Mouse (Mus musculus) hindbrain, embryonic 11.5 days (tissue): ENCODE measurements around the gene Chrng. TPM values are rescaled to one million over a fixed set of nuclear protein-coding genes. Genes with fewer than 3 reads are reported as not detected.
A peak's percentile ranks its signal among the peaks of the same experiment; 100 is the strongest.

Source experiments
- ATAC-seq: fragments of 200-750 bp; cut with Nextera tagmentation; 2 replicates; pipeline ENCODE4 v1.8.0; 2017; ENCODE audit warnings: mild to moderate bottlenecking, moderate TSS enrichment, moderate library complexity; ENCODE audit not compliant: low FRiP score
- DNase-seq: peaks from one replicate; pipeline ENCODE4 v3.0.0-alpha.2; 2015; ENCODE audit warnings: low spot score
- H3K27ac ChIP-seq: fragments of 300-500 bp; sonication (generic); 2 replicates; pipeline ENCODE4 v1.5.1; 2014; ENCODE audit warnings: mild to moderate bottlenecking, low read depth, low read length
- H3K27me3 ChIP-seq: fragments of 300-500 bp; sonication (generic); 2 replicates; pipeline ENCODE4 v1.6.1; 2014; ENCODE audit warnings: mild to moderate bottlenecking, low read length, moderate library complexity, mixed read lengths; ENCODE audit not compliant: control insufficient read depth, insufficient read depth
- H3K36me3 ChIP-seq: fragments of 300-500 bp; sonication (generic); 2 replicates; pipeline ENCODE4 v1.6.1; 2014; ENCODE audit warnings: mild to moderate bottlenecking, low read length, moderate library complexity, mixed read lengths; ENCODE audit not compliant: control insufficient read depth, insufficient read depth
- H3K4me1 ChIP-seq: fragments of 300-500 bp; sonication (generic); replicated peaks from 2 replicates; pipeline ENCODE4 v1.6.1; 2014; ENCODE audit warnings: low read length, mixed read lengths; ENCODE audit not compliant: control insufficient read depth, insufficient read depth
- H3K4me2 ChIP-seq: fragments of 300-500 bp; sonication (generic); replicated peaks from 2 replicates; pipeline ENCODE4 v1.6.1; 2014; ENCODE audit warnings: mild to moderate bottlenecking, low read depth, low read length
- H3K4me3 ChIP-seq: fragments of 300-500 bp; sonication (generic); 2 replicates; pipeline ENCODE4 v1.5.1; 2014; ENCODE audit warnings: low read depth, low read length
- H3K9ac ChIP-seq: fragments of 300-500 bp; sonication (generic); 2 replicates; pipeline ENCODE4 v1.6.1; 2014; ENCODE audit warnings: low read depth, low read length
- H3K9me3 ChIP-seq: fragments of 300-500 bp; sonication (generic); 2 replicates; pipeline ENCODE4 v1.6.1; 2016; ENCODE audit warnings: low read length; ENCODE audit not compliant: control insufficient read depth
- WGBS: fragments of 180-500 bp; shearing (Covaris S2); extraction: QIAGEN DNeasy Blood & Tissue Kit; methylation state at CpG from one replicate; pipeline ENCODE4 v1.1.7; 2014; 5-methylcytosine and 5-hydroxymethylcytosine counted together
- polyA plus RNA-seq: library from polyadenylated mRNA; unstranded; fragments of >200 nt; fragmentation: Nextera tagmentation; extraction: Ambion mirVana; gene quantifications from 2 replicates; pipeline ENCODE4 v1.2.1, GENCODE M21; 2014

Gene Chrng
- polyA plus RNA-seq, 1 experiment from 2014 or later: 0.73 TPM

DNA sequence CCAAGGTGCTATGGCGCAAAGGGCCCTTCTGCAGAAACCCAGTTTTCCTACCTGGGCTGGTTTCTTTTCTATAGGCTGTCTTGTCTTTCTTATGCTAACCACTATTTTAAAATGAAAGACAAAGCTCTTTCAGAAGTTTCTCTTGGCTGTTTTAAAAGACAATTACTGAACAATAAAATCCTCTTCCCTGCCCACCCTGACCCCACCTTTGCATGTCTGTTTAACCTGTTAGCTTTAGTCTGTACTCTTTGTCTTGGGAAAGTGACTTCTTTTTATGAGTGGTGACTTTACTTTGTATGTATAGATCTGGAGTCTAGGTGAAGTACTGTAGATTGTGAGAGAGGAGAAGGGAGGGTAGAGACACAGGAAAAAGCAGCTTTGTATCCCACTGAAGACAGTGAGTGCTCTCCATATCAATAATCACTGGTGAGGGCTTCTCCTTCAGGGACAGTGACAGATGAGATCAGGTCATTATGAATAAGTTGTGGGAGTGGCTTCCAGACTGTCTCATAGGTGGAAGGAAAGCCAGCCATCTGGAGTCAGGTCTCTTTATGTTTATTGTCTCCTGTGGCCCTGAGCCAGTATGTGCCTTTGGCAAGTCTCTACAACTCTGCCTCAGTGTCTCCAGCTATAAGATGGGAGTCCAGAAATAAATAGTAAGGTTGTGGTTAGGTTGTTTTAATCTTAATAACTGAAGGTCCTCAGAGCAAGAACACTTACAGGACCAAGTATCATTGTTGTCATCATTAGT is 22.1 kb downstream of the Chrng start:
- DNase-seq: no peak
- H3K9me3 ChIP-seq: no peaks in the 10 kb centered on the region
- no peaks in the 10 kb centered on the region for H3K27me3 ChIP-seq
- H3K4me3 ChIP-seq: no peak overlapping the region
- WGBS: 80% methylated on average over 1 of the region's 1 CpGs
- no peak for ATAC-seq
- no peak overlapping the region for H3K4me2 ChIP-seq
- H3K9ac ChIP-seq: no peak overlapping the region
- no peaks in the 10 kb centered on the region for H3K4me1 ChIP-seq
- H3K36me3 ChIP-seq: peaks cover 26% of the 10 kb centered on the region
- no peak overlapping the region for H3K27ac ChIP-seq

DNA sequence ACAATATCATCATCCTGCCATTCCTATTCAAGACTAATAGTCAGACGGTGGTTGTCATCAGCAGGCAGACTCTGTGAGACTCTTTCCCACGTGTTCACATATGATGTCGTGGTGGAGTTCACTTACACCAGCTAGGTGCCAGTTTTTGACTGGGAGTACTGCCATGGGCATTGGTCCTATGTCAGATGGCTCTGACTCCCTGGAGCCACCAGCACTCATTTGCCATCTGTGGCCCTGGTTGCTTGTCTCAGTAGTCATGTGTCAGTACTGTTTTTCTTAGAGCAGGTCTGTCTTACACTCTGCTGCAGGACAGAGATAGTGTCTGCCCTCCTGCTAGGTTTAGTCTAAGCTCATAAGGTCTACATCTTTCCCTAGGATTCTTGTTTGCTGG is 22.7 kb downstream of the Chrng start:
- Histone ChIP-seq H3K36me3 (peaks cover 26% of the 10 kb centered on the region), H3K27me3 (no peaks in the 10 kb centered on the region), H3K4me3 (no peak overlapping the region), H3K9me3 (no peaks in the 10 kb centered on the region), H3K27ac (no peak overlapping the region), H3K4me2 (no peak overlapping the region), H3K9ac (no peak overlapping the region), H3K4me1 (no peaks in the 10 kb centered on the region)
- 90% methylated on average over 3 of the region's 3 CpGs for WGBS
- ATAC-seq (no peak), DNase-seq (no peak)

DNA sequence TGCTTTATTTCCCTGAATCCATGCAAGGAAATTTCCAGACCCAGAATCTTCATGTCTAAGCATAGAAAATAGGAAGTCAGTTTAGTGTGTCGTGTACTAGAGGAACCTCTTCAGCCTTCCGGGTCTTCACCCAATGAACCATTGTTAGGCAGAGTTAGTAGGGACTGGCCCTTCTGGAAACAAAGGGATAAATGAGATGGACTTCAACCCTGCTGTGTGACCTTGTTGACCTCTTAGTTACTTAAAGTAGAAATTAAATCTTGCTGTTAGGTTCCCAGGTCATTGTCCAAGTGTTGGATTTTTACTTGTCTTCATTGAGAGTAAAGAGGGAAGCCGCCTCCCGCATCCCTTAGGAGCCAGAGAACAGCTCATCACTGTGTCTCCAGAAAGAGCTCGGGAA is 26.1 kb downstream of the Chrng start:
- Histone ChIP-seq H3K9me3 (no peaks in the 10 kb centered on the region), H3K36me3 (peaks cover 15% of the 10 kb centered on the region), H3K4me1 (no peaks in the 10 kb centered on the region), H3K4me2 (no peak overlapping the region), H3K4me3 (no peak overlapping the region), H3K9ac (no peak overlapping the region), H3K27ac (no peak overlapping the region), H3K27me3 (no peaks in the 10 kb centered on the region)
- WGBS: 73% methylated on average over 5 of the region's 5 CpGs
- DNase-seq: no peak
- ATAC-seq: no peak

DNA sequence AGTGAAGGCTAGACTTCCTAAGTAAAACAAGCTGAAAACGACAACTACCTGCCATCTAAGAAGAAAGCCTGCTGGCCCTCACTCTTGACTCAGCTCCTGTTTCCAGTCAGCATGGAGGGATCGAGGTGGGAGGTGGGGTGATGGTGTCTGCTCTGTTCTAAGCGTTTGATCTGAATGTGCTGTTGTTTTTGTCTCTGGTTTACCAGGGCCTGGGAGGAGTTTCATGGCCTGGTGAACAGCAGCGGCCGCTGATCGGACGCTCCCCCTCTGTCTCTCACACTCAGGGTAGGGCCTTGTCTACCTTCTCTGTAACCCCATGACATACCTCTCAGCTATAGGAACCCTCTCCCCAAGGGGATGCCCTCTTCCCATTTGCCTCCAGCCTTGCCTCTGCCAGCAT is 27.7 kb downstream of the Chrng start:
- H3K27me3 ChIP-seq: no peaks in the 10 kb centered on the region
- no peaks in the 10 kb centered on the region for H3K9me3 ChIP-seq
- 80% methylated on average over 7 of the region's 7 CpGs for WGBS
- no peak overlapping the region for H3K9ac ChIP-seq
- no peak for DNase-seq
- no peak overlapping the region for H3K4me3 ChIP-seq
- no peak overlapping the region for H3K27ac ChIP-seq
- ATAC-seq: no peak
- no peaks in the 10 kb centered on the region for H3K4me1 ChIP-seq
- H3K4me2 ChIP-seq: no peak overlapping the region
- peaks cover 7% of the 10 kb centered on the region for H3K36me3 ChIP-seq

DNA sequence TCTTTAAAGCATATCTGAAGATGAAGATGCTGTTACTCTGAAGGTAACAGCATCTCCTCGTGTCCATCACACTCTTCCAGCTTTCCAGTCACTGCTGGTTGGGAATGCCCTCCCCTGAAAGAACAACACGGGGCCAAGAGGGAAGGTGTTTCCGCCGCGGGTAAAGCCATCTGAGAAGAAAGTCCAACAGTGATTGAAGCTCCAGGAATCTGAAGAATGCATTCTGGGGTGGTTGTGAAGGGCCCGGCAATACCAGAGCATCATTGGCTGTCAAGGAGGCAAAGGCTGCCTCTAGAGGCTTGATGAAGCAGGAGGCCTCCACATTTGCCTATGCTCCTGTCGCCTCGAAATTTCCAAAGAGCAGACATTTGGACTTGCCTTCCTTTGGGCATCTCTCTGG is 34.6 kb downstream of the Chrng start:
- DNase-seq (no peak), ATAC-seq (no peak)
- Histone ChIP-seq H3K4me3 (no peak overlapping the region), H3K27me3 (no peaks in the 10 kb centered on the region), H3K9me3 (no peaks in the 10 kb centered on the region), H3K9ac (no peak overlapping the region), H3K4me2 (no peak overlapping the region), H3K36me3 (peaks cover 8% of the 10 kb centered on the region; the same call in 1 of the 2 replicates), H3K4me1 (no peaks in the 10 kb centered on the region), H3K27ac (no peak overlapping the region)
- 79% methylated on average over 8 of the region's 8 CpGs for WGBS

DNA sequence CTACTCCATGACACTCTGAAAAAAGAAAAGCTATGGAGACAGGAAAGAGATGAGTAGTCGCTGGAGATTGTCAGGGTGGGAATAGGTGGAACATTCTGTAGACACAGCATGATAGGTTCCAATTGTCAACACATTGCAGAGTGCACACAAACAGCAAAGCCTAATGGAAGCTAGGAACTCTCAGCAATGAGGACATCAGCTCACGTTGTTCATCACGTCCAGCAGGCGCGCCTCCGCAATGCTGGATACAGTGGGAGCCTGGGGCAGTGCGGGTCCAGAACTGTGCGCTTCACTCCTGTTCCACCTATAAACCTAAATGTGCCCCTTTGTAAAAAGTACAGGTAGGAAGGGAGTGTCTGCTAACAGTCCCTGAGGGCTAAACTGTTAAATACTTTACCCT is 38.6 kb downstream of the Chrng start:
- no peak overlapping the region for H3K4me3 ChIP-seq
- no peak overlapping the region for H3K4me2 ChIP-seq
- peaks cover 8% of the 10 kb centered on the region; the same call in 1 of the 2 replicates for H3K36me3 ChIP-seq
- no peak overlapping the region for H3K27ac ChIP-seq
- ATAC-seq (no peak), DNase-seq (no peak)
- no peak overlapping the region for H3K9ac ChIP-seq
- no peaks in the 10 kb centered on the region for H3K9me3 ChIP-seq
- 92% methylated on average over 8 of the region's 8 CpGs for WGBS
- H3K4me1 ChIP-seq: no peaks in the 10 kb centered on the region
- no peaks in the 10 kb centered on the region for H3K27me3 ChIP-seq

DNA sequence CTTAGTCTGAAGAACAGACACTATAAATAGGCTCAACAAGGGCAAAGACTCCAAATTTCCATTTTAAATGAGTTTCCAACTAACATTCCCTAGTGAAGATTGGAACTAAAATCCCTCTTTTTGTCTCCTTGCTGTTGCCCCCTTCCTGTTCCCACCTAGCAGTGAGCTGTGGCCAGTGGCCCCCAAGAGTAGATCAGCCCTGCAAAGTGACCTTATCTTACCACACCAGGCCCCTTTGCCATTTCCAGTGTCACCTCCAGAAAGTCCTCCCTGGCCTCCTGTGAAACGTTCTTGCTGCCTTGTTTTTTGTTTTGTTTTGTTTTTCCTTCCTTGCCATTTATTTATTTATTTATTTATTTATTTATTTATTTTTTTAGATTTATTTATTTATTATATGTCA is 41.0 kb downstream of the Chrng start:
- no peaks in the 10 kb centered on the region for H3K9me3 ChIP-seq
- no peaks in the 10 kb centered on the region for H3K4me1 ChIP-seq
- DNase-seq (no peak), ATAC-seq (no peak)
- no peak overlapping the region for H3K4me2 ChIP-seq
- H3K9ac ChIP-seq: no peak overlapping the region
- H3K36me3 ChIP-seq: no peaks in the 10 kb centered on the region
- WGBS: 31% methylated on average over 1 of the region's 1 CpGs
- H3K27me3 ChIP-seq: no peaks in the 10 kb centered on the region
- no peak overlapping the region for H3K4me3 ChIP-seq
- H3K27ac ChIP-seq: no peak overlapping the region

DNA sequence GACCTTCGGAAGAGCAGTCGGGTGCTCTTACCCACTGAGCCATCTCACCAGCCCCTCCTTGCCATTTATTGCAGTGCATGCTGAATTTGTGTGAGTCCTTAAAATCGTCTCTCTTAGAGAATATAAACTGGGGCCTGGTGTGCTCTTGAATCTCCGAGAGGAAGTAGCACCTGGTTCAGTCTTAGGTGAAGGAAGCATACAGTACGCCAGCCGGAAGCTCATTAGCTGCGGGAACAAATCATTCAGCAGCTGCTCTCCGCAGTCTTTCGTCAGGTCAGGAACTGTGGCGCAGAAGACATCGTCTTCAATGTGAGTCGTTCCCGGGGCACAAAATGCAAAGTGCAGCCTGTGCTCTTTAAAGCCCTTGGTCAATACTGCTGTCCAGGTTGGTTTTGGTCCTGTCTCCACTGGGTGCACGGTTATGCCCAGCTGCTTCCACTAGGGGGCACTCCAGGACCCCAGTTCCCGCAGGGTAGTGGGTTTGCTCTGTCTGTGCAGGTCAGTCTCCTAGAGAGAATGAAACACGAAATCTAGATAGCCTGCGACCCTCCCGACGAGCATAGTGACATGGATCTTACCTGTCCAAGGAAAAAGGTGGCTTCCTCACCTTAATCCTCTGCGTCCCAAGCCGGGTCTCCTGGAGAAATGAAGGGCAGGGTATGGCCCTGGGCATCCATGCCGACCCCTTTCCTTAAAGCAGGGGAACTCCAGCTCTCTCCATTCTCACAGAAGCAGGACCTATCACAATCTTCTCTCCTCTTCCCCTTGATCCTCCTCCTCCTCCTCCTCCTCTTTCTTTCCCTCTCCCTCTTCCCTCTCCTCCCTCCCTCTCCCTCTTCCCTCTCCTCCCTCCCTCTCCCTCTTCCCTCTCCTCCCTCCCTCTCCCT is 41.7 kb downstream of the Chrng start:
- H3K4me2 ChIP-seq: no peak overlapping the region
- no peaks in the 10 kb centered on the region for H3K4me1 ChIP-seq
- WGBS: 27% methylated on average over 22 of the region's 22 CpGs
- H3K36me3 ChIP-seq: no peaks in the 10 kb centered on the region
- no peak overlapping the region for H3K9ac ChIP-seq
- H3K9me3 ChIP-seq: no peaks in the 10 kb centered on the region
- peak; percentile 82 for ATAC-seq
- peak; percentile 91 for DNase-seq
- H3K4me3 ChIP-seq: no peak overlapping the region
- H3K27ac ChIP-seq: no peak overlapping the region
- no peaks in the 10 kb centered on the region for H3K27me3 ChIP-seq
